Mouse (Mus musculus) central nervous system, embryonic 14 days (tissue): Measurements from ENCODE around the gene Babam2. TPM values are rescaled to one million over a fixed set of nuclear protein-coding genes. Genes with fewer than 3 reads are reported as not detected.

Experiments used
- polyA plus RNA-seq: library from polyadenylated mRNA; depleted of rRNA; stranded (reverse); fragments of >200 nt; gene quantifications from 2 replicates; pipeline ENCODE4 v1.2.3, GENCODE M21; 2012; rRNA removed

Babam2 gene
- 30.0 and 33.0 TPM in 2 replicates for polyA plus RNA-seq

GRCm38 (mm10) chr5:31697644-31698296, at the start of gene Babam2:
Gene Babam2 (plus strand): TSS chr5:31697684.

GRCm38 (mm10) chr5:31696971-31697643, 377 bp upstream of the Babam2 start, which contains the start of gene Rbks:
Gene Rbks (minus strand): TSS chr5:31697627.

Other genes with a start within 250 kb of the Babam2 start
- 80.1 and 83.1 TPM in 2 replicates for gene Zfp512, start 245.3 kb upstream of the Babam2 start, polyA plus RNA-seq
- 0.09 and 0.11 TPM in 2 replicates for gene 4930548H24Rik, start 211.9 kb upstream of the Babam2 start, polyA plus RNA-seq
- gene Gpn1, start 202.9 kb upstream of the Babam2 start, polyA plus RNA-seq: 39.5 and 41.4 TPM in 2 replicates
- gene Slc4a1ap, start 170.7 kb upstream of the Babam2 start, polyA plus RNA-seq: 22.0 and 22.4 TPM in 2 replicates
- gene Supt7l, start 169.9 kb upstream of the Babam2 start, polyA plus RNA-seq: 18.7 and 19.9 TPM in 2 replicates
- gene Mrpl33, start 100.7 kb upstream of the Babam2 start, polyA plus RNA-seq: 110 and 113 TPM in 2 replicates
- gene Rbks, start 57 bp upstream of the Babam2 start, polyA plus RNA-seq: 1.6 and 1.8 TPM in 2 replicates